Comparison of ENCODE assay signal across 10 mouse cellular contexts in genomic region chr6:93934700-93935099, GRCm38 (mm10).
"Had no signal": no experiment of that assay in that cellular context is flagged by ENCODE, and none has a peak within 500 bp of the region (broad histone marks: within the 10 kb centered on the region; RNA-seq: fewer than 3 reads in every experiment).

No protein-coding gene starts in this region.

- H3K4me1 ChIP-seq: limb, embryonic 15.5 days; midbrain, embryonic 13.5 days; stomach, embryonic 15.5 days had no signal

- H3K9ac ChIP-seq: limb, embryonic 15.5 days; midbrain, embryonic 13.5 days; stomach, embryonic 15.5 days had no signal

- H3K4me3 ChIP-seq: limb, embryonic 15.5 days; midbrain, embryonic 13.5 days; stomach, embryonic 15.5 days had no signal

- ATAC-seq: midbrain, embryonic 13.5 days had no signal

- H3K4me2 ChIP-seq: limb, embryonic 15.5 days; midbrain, embryonic 13.5 days; stomach, embryonic 15.5 days had no signal

- H3K9me3 ChIP-seq: limb, embryonic 15.5 days; midbrain, embryonic 13.5 days; stomach, embryonic 15.5 days had no signal

- H3K27me3 ChIP-seq: limb, embryonic 15.5 days; midbrain, embryonic 13.5 days; stomach, embryonic 15.5 days had no signal

- H3K36me3 ChIP-seq: limb, embryonic 15.5 days; midbrain, embryonic 13.5 days; stomach, embryonic 15.5 days had no signal

- DNase-seq: kidney, adult 8-10 months; kidney, postnatal 36 days; layer of hippocampus, adult 9-11 months; layer of hippocampus, postnatal 36 days; lung, adult 18-20 months; right cerebral cortex, postnatal 14 days; thymus, postnatal 36 days had no signal

- H3K27ac ChIP-seq: limb, embryonic 15.5 days; midbrain, embryonic 13.5 days; stomach, embryonic 15.5 days had no signal
